Mouse (Mus musculus) hindbrain, embryonic 11.5 days (tissue): ENCODE data around the gene Emc7. TPM values are rescaled to one million over a fixed set of nuclear protein-coding genes. Genes with fewer than 3 reads are reported as not detected.

ENCODE experiments used
- ATAC-seq: fragments of 200-750 bp; cut with Nextera tagmentation; 2 replicates; pipeline ENCODE4 v1.8.0; 2017; ENCODE audit warnings: mild to moderate bottlenecking, moderate TSS enrichment, moderate library complexity; ENCODE audit not compliant: low FRiP score
- DNase-seq: peaks from one replicate; pipeline ENCODE4 v3.0.0-alpha.2; 2015; ENCODE audit warnings: low spot score
- H3K27ac ChIP-seq: fragments of 300-500 bp; sonication (generic); 2 replicates; pipeline ENCODE4 v1.5.1; 2014; ENCODE audit warnings: mild to moderate bottlenecking, low read depth, low read length
- H3K27me3 ChIP-seq: fragments of 300-500 bp; sonication (generic); 2 replicates; pipeline ENCODE4 v1.6.1; 2014; ENCODE audit warnings: mild to moderate bottlenecking, low read length, moderate library complexity, mixed read lengths; ENCODE audit not compliant: control insufficient read depth, insufficient read depth
- H3K36me3 ChIP-seq: fragments of 300-500 bp; sonication (generic); 2 replicates; pipeline ENCODE4 v1.6.1; 2014; ENCODE audit warnings: mild to moderate bottlenecking, low read length, moderate library complexity, mixed read lengths; ENCODE audit not compliant: control insufficient read depth, insufficient read depth
- H3K4me1 ChIP-seq: fragments of 300-500 bp; sonication (generic); replicated peaks from 2 replicates; pipeline ENCODE4 v1.6.1; 2014; ENCODE audit warnings: low read length, mixed read lengths; ENCODE audit not compliant: control insufficient read depth, insufficient read depth
- H3K4me2 ChIP-seq: fragments of 300-500 bp; sonication (generic); replicated peaks from 2 replicates; pipeline ENCODE4 v1.6.1; 2014; ENCODE audit warnings: mild to moderate bottlenecking, low read depth, low read length
- H3K4me3 ChIP-seq: fragments of 300-500 bp; sonication (generic); 2 replicates; pipeline ENCODE4 v1.5.1; 2014; ENCODE audit warnings: low read depth, low read length
- H3K9ac ChIP-seq: fragments of 300-500 bp; sonication (generic); 2 replicates; pipeline ENCODE4 v1.6.1; 2014; ENCODE audit warnings: low read depth, low read length
- H3K9me3 ChIP-seq: fragments of 300-500 bp; sonication (generic); 2 replicates; pipeline ENCODE4 v1.6.1; 2016; ENCODE audit warnings: low read length; ENCODE audit not compliant: control insufficient read depth
- WGBS: fragments of 180-500 bp; shearing (Covaris S2); extraction: QIAGEN DNeasy Blood & Tissue Kit; methylation state at CpG from one replicate; pipeline ENCODE4 v1.1.7; 2014; 5-methylcytosine and 5-hydroxymethylcytosine counted together
- polyA plus RNA-seq: library from polyadenylated mRNA; unstranded; fragments of >200 nt; fragmentation: Nextera tagmentation; extraction: Ambion mirVana; gene quantifications from 2 replicates; pipeline ENCODE4 v1.2.1, GENCODE M21; 2014

The Emc7 gene
- polyA plus RNA-seq, 1 experiment from 2014 or later = 13.0 TPM

GRCm38 (mm10) chr2:112484886-112485285, 30.1 kb downstream of the Emc7 start:
- no peaks in the 10 kb centered on the region for H3K27me3 ChIP-seq
- no peak overlapping the region for H3K9ac ChIP-seq
- H3K9me3 ChIP-seq = no peaks in the 10 kb centered on the region
- H3K4me3 ChIP-seq = no peak overlapping the region
- 70% methylated on average over 2 of the region's 2 CpGs for WGBS
- H3K4me2 ChIP-seq = no peak overlapping the region
- H3K27ac ChIP-seq = no peak overlapping the region
- H3K36me3 ChIP-seq = no peaks in the 10 kb centered on the region
- no peak for ATAC-seq
- H3K4me1 ChIP-seq = no peaks in the 10 kb centered on the region
- DNase-seq = no peak

- Histone ChIP-seq H3K36me3 (no peaks in the 10 kb centered on the region), H3K4me2 (no peak overlapping the region), H3K4me3 (no peak overlapping the region), H3K4me1 (no peaks in the 10 kb centered on the region), H3K27ac (no peak overlapping the region), H3K27me3 (no peaks in the 10 kb centered on the region), H3K9ac (no peak overlapping the region), H3K9me3 (no peaks in the 10 kb centered on the region)
- DNase-seq (no peak), ATAC-seq (no peak)
- WGBS = 71% methylated on average over 11 of the region's 11 CpGs
These were observed 35.8 kb downstream of the Emc7 start for GRCm38 (mm10) chr2:112490483-112491196.

GRCm38 (mm10) chr2:112491629-112492028, 36.8 kb downstream of the Emc7 start:
- Histone ChIP-seq H3K27me3 (no peaks in the 10 kb centered on the region), H3K9ac (no peak overlapping the region), H3K36me3 (no peaks in the 10 kb centered on the region), H3K9me3 (no peaks in the 10 kb centered on the region), H3K4me1 (no peaks in the 10 kb centered on the region), H3K4me3 (no peak overlapping the region), H3K4me2 (no peak overlapping the region), H3K27ac (no peak overlapping the region)
- WGBS = 76% methylated on average over 5 of the region's 5 CpGs
- ATAC-seq (no peak), DNase-seq (no peak)

- peak; percentile 61 for DNase-seq
- Histone ChIP-seq H3K4me3 (peak overlapping the region; percentile 72), H3K4me2 (peak overlapping the region; percentile 76), H3K27me3 (no peaks in the 10 kb centered on the region), H3K36me3 (no peaks in the 10 kb centered on the region), H3K27ac (peak overlapping the region; percentile 98), H3K9ac (peak overlapping the region; percentile 99), H3K9me3 (no peaks in the 10 kb centered on the region), H3K4me1 (no peaks in the 10 kb centered on the region)
- ATAC-seq = peak; percentile 25
- WGBS = 11% methylated on average over 9 of the region's 9 CpGs
These were observed 37.6 kb downstream of the Emc7 start for GRCm38 (mm10) chr2:112492431-112492855.

GRCm38 (mm10) chr2:112492856-112493538, 38.2 kb downstream of the Emc7 start, which contains the start of gene Aven:
TSS of gene Aven (plus strand) at chr2:112492964.
- ATAC-seq (peak; percentile 96), DNase-seq (peak; percentile 87)
- H3K27me3 ChIP-seq = no peaks in the 10 kb centered on the region
- peak within 1 kb of the TSS; percentile 76 for H3K4me2 ChIP-seq
- peak within 1 kb of the TSS; percentile 98 for H3K27ac ChIP-seq
- H3K4me1 ChIP-seq = no peaks in the 10 kb centered on the region
- no peaks in the 10 kb centered on the region for H3K9me3 ChIP-seq
- H3K4me3 ChIP-seq = peak within 1 kb of the TSS; percentile 72
- WGBS = under 1% methylated on average over 54 of the region's 87 CpGs
- H3K9ac ChIP-seq = peak within 1 kb of the TSS; percentile 99
- H3K36me3 ChIP-seq = no peaks in the 10 kb centered on the region

- Histone ChIP-seq H3K4me3 (peak overlapping the region; percentile 72), H3K36me3 (no peaks in the 10 kb centered on the region), H3K4me1 (no peaks in the 10 kb centered on the region), H3K27ac (peak overlapping the region; percentile 98; the same call in 1 of the 2 replicates), H3K4me2 (peak overlapping the region; percentile 76), H3K9ac (peak overlapping the region; percentile 99), H3K9me3 (no peaks in the 10 kb centered on the region), H3K27me3 (no peaks in the 10 kb centered on the region)
- peak; percentile 8 for ATAC-seq
- 51% methylated on average over 11 of the region's 11 CpGs for WGBS
- DNase-seq = no peak
These were observed 38.9 kb downstream of the Emc7 start for GRCm38 (mm10) chr2:112493539-112494260.

GRCm38 (mm10) chr2:112497851-112498250, 43.1 kb downstream of the Emc7 start:
- Histone ChIP-seq H3K4me1 (no peaks in the 10 kb centered on the region), H3K27me3 (no peaks in the 10 kb centered on the region), H3K27ac (no peak overlapping the region), H3K4me3 (no peak overlapping the region), H3K9me3 (no peaks in the 10 kb centered on the region), H3K36me3 (no peaks in the 10 kb centered on the region), H3K4me2 (no peak overlapping the region), H3K9ac (no peak overlapping the region)
- no peak for DNase-seq
- no peak for ATAC-seq
- WGBS = 83% methylated on average over 7 of the region's 7 CpGs

GRCm38 (mm10) chr2:112501209-112501608, 46.4 kb downstream of the Emc7 start:
- peak; percentile 75 for DNase-seq
- 3% methylated on average over 6 of the region's 6 CpGs for WGBS

More at GRCm38 (mm10) chr2:112501209-112501608, 46.4 kb downstream of the Emc7 start:
- no peaks in the 10 kb centered on the region for H3K27me3 ChIP-seq
- H3K4me1 ChIP-seq = no peaks in the 10 kb centered on the region
- H3K9ac ChIP-seq = no peak overlapping the region
- H3K9me3 ChIP-seq = no peaks in the 10 kb centered on the region
- peak; percentile 95 for ATAC-seq
- no peak overlapping the region for H3K27ac ChIP-seq
- no peaks in the 10 kb centered on the region for H3K36me3 ChIP-seq
- no peak overlapping the region for H3K4me3 ChIP-seq
- H3K4me2 ChIP-seq = no peak overlapping the region
